Mouse (Mus musculus) left cerebral cortex, adult 18-20 months (tissue): ENCODE results near the gene Arfgef2. TPM values are rescaled to one million over a fixed set of nuclear protein-coding genes. Genes with fewer than 3 reads are reported as not detected.

Experiments
- DNase-seq, 2 experiments: peaks; one replicate each; pipeline ENCODE4 v3.0.0; 2021 to 2022; ENCODE audit warnings: low spot score in 2 of 2, mixed read lengths in 1 of 2
- total RNA-seq, 2 experiments: library from RNA; stranded (reverse); gene quantifications; 2 replicates each; pipeline ENCODE4 v1.2.3; 2021

The Arfgef2 gene
- total RNA-seq, 2 experiments from 2014 or later: 63.4 to 64.9 TPM

- DNase-seq: no peak
These were observed 51.0 kb downstream of the Arfgef2 start for GRCm38 (mm10) chr2:166856366-166856765.

GRCm38 (mm10) chr2:166857118-166857517, 51.7 kb downstream of the Arfgef2 start:
- DNase-seq: no peak

GRCm38 (mm10) chr2:166859214-166859613, 53.8 kb downstream of the Arfgef2 start:
- no peak for DNase-seq

- no peak for DNase-seq
These were observed 57.1 kb downstream of the Arfgef2 start for GRCm38 (mm10) chr2:166862505-166862904.

GRCm38 (mm10) chr2:166865476-166865875, 60.1 kb downstream of the Arfgef2 start:
- no peak for DNase-seq

- no peak for DNase-seq
These were observed 65.0 kb downstream of the Arfgef2 start for GRCm38 (mm10) chr2:166870271-166870865.

- no peak for DNase-seq
These were observed 65.5 kb downstream of the Arfgef2 start for GRCm38 (mm10) chr2:166870899-166871298.

GRCm38 (mm10) chr2:166874675-166875280, 69.4 kb downstream of the Arfgef2 start:
- DNase-seq: no peak

- no peak for DNase-seq
These were observed 70.2 kb downstream of the Arfgef2 start for GRCm38 (mm10) chr2:166875561-166875960.

- no peak for DNase-seq
These were observed 70.9 kb downstream of the Arfgef2 start for GRCm38 (mm10) chr2:166876331-166876730.

- peak in 1 of 2 experiments; percentile 42 for DNase-seq
These were observed 79.7 kb downstream of the Arfgef2 start for GRCm38 (mm10) chr2:166885066-166885465.

GRCm38 (mm10) chr2:166885619-166886018, 80.2 kb downstream of the Arfgef2 start:
- DNase-seq: no peak

GRCm38 (mm10) chr2:166886231-166886630, 80.8 kb downstream of the Arfgef2 start:
- DNase-seq: no peak

- no peak for DNase-seq
These were observed 82.4 kb downstream of the Arfgef2 start for GRCm38 (mm10) chr2:166887816-166888215.

- DNase-seq: no peak
These were observed 86.0 kb downstream of the Arfgef2 start for GRCm38 (mm10) chr2:166891366-166891880.

GRCm38 (mm10) chr2:166892158-166892680, 86.8 kb downstream of the Arfgef2 start:
- DNase-seq: no peak

- no peak for DNase-seq
These were observed 87.6 kb downstream of the Arfgef2 start for GRCm38 (mm10) chr2:166893036-166893435.

- DNase-seq: peak in 1 of 2 experiments; percentile 12
These were observed 91.0 kb downstream of the Arfgef2 start for GRCm38 (mm10) chr2:166896368-166896767.

- peak in 1 of 2 experiments; percentile 24 for DNase-seq
These were observed 91.6 kb downstream of the Arfgef2 start for GRCm38 (mm10) chr2:166896974-166897373.

- no peak for DNase-seq
These were observed 93.8 kb downstream of the Arfgef2 start for GRCm38 (mm10) chr2:166899161-166899560.

- no peak for DNase-seq
These were observed 94.4 kb downstream of the Arfgef2 start for GRCm38 (mm10) chr2:166899746-166900145.

- DNase-seq: no peak
These were observed 95.6 kb downstream of the Arfgef2 start for GRCm38 (mm10) chr2:166900792-166901505.
